Mouse (Mus musculus): ENCODE data around the gene Sae1. TPM values are rescaled to one million over a fixed set of nuclear protein-coding genes. Genes with fewer than 3 reads are reported as not detected.

Gene Sae1
- polyA plus RNA-seq, 1 experiment from 2014 or later: 337 TPM

DNA sequence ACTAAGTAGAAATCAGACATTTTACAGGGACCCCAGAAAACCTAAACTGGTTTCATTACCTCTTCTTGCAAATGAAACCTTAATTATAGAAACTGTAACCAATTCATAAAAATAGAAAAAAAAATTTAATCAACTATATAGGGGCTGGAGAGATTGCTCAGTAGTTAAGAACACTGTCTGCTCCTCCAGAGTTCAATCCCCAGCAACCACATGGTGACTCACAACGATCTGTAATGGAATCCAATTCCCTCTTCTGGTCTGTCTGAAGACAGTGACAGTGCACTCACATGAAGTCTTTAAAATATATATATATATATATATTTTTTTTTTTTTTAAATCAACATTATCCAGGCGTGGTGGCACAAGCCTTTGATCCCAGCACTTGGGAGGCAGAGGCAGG, 100.6 kb downstream of the Sae1 start:
- H3K9ac ChIP-seq (replicated peaks; ENCODE audit: low read length): peak overlapping the region; percentile 88
- 72% methylated on average over 2 of the region's 2 CpGs for WGBS
- no peaks in the 10 kb centered on the region for H3K27me3 ChIP-seq (ENCODE audit: insufficient read depth, low read length)
- H3K4me3 ChIP-seq (ENCODE audit: low read length): peak overlapping the region; percentile 76
- peak overlapping the region; percentile 99 for H3K27ac ChIP-seq (ENCODE audit: low read length)
- peak overlapping the region; percentile 82 for H3K4me2 ChIP-seq (replicated peaks; ENCODE audit: low read depth, low read length)
- peaks cover 21% of the 10 kb centered on the region for H3K36me3 ChIP-seq (ENCODE audit: insufficient read depth, low read length)
- H3K4me1 ChIP-seq (ENCODE audit: insufficient read depth, low read length): peaks cover 11% of the 10 kb centered on the region; the same call in 1 of the 2 replicates
- no peaks in the 10 kb centered on the region for H3K9me3 ChIP-seq (ENCODE audit: low read length)
- ATAC-seq (ENCODE audit: low FRiP score, low TSS enrichment): no peak

DNA sequence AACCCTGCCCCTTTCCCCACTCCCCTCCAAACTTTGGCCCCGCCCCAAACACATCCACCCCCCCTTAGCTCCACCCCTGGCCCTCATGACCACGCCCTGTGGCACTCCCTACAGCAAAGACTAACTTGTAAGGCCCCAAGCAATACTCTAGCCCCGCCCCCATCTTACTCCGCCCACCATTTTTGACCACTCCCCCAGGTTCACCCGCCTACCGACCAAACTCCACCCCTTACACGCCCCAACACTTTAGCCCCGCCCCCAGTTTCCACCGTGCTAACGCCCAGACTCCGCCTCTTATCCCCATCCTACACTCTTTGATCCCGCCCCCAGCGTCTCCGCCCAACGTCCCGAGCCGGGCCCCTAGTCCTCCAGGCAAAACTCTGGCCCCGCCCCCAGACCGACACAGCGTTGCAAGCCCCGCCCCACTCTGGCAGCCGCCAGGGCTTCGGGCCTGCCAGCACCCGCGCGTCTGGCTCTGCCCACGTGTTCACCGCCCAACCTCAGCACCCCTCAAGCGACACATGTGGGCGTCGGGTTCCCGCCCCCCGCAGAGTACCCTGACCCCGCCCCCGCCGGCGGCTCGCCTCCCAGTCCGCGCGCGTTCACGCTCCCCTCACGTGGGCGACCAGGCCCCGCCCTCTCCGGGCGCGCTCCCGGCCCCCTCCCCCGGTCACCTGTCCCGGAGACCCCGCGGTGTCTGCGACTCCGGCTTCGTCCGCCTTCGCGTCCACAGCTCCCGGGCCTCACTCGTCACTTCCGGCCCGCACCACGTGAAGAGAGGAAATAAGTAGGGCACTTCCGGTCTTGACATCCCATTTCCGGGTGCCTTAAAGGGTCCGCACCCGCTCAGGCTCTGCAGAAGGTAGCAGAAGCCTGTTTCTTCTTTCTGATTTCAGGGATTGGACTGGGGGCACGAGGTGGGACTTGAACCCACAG, 101.3 kb downstream of the Sae1 start, which contains the start of gene Ccdc9:
Gene Ccdc9 (minus strand): TSS at position 770 of the 936 bp plus-strand sequence.
- peak within 1 kb of the TSS; percentile 82 for H3K4me2 ChIP-seq (replicated peaks; ENCODE audit: low read depth, low read length)
- H3K9ac ChIP-seq (replicated peaks; ENCODE audit: low read length): peak within 1 kb of the TSS; percentile 88
- H3K9me3 ChIP-seq (ENCODE audit: low read length): no peaks in the 10 kb centered on the region
- ATAC-seq (ENCODE audit: low FRiP score, low TSS enrichment): peak; percentile 92
- no peaks in the 10 kb centered on the region for H3K27me3 ChIP-seq (ENCODE audit: insufficient read depth, low read length)
- H3K4me3 ChIP-seq (ENCODE audit: low read length): peak within 1 kb of the TSS; percentile 76
- H3K36me3 ChIP-seq (ENCODE audit: insufficient read depth, low read length): peaks cover 26% of the 10 kb centered on the region
- WGBS: 0% methylated on average over 56 of the region's 70 CpGs
- peaks cover 11% of the 10 kb centered on the region; the same call in 1 of the 2 replicates for H3K4me1 ChIP-seq (ENCODE audit: insufficient read depth, low read length)
- peak within 1 kb of the TSS; percentile 99 for H3K27ac ChIP-seq (ENCODE audit: low read length)

DNA sequence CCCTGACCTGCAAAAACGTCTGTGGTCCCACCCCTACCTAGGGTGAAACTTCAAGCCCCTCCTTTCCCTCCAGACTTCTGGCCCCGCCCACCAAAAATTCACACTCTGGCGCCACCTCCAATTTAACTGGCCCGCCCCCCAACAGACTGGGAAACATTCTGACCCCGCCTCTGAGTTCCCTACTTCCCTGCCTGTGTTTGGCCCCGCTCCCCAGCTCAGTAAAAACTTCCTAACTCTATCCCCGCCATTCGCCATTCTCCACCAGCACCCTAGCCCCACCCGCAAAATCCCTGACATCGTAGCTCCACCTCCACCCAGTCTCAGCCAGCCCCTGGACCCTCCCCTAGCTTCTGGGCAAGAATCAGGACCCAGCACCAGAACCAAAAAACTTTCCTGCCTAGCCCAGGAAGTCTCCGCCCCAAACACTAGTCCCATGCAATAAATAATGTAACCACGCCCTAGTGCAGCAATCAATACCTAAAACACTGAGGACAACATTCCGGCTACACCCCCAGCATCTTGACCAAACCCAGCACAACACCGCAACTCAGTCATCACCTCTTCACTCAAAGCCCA, 102.1 kb downstream of the Sae1 start:
- ATAC-seq (ENCODE audit: low FRiP score, low TSS enrichment): peak; percentile 76
- H3K27me3 ChIP-seq (ENCODE audit: insufficient read depth, low read length): no peaks in the 10 kb centered on the region
- peak overlapping the region; percentile 55 for H3K9ac ChIP-seq (replicated peaks; ENCODE audit: low read length)
- peak overlapping the region; percentile 82 for H3K4me2 ChIP-seq (replicated peaks; ENCODE audit: low read depth, low read length)
- peak overlapping the region; percentile 76 for H3K4me3 ChIP-seq (ENCODE audit: low read length)
- WGBS: under 1% methylated on average over 14 of the region's 14 CpGs
- H3K27ac ChIP-seq (ENCODE audit: low read length): peak overlapping the region; percentile 84
- peaks cover 11% of the 10 kb centered on the region; the same call in 1 of the 2 replicates for H3K4me1 ChIP-seq (ENCODE audit: insufficient read depth, low read length)
- H3K36me3 ChIP-seq (ENCODE audit: insufficient read depth, low read length): peaks cover 34% of the 10 kb centered on the region
- no peaks in the 10 kb centered on the region for H3K9me3 ChIP-seq (ENCODE audit: low read length)

- WGBS: 54% methylated on average over 9 of the region's 9 CpGs
- Histone ChIP-seq H3K4me2 (replicated peaks; ENCODE audit: low read depth, low read length) (peak overlapping the region; percentile 82), H3K9me3 (ENCODE audit: low read length) (no peaks in the 10 kb centered on the region), H3K27ac (ENCODE audit: low read length) (peak overlapping the region; percentile 84), H3K36me3 (ENCODE audit: insufficient read depth, low read length) (peaks cover 40% of the 10 kb centered on the region), H3K4me3 (ENCODE audit: low read length) (peak overlapping the region; percentile 76), H3K27me3 (ENCODE audit: insufficient read depth, low read length) (no peaks in the 10 kb centered on the region), H3K4me1 (ENCODE audit: insufficient read depth, low read length) (peaks cover 11% of the 10 kb centered on the region; the same call in 1 of the 2 replicates), H3K9ac (replicated peaks; ENCODE audit: low read length) (peak overlapping the region; percentile 55)
- ATAC-seq (ENCODE audit: low FRiP score, low TSS enrichment): no peak
Measured at GRCm38 (mm10) chr7:16284904-16285303, 102.7 kb downstream of the Sae1 start.

GRCm38 (mm10) chr7:16284001-16284400, 103.6 kb downstream of the Sae1 start:
- Histone ChIP-seq H3K27me3 (ENCODE audit: insufficient read depth, low read length) (no peaks in the 10 kb centered on the region), H3K4me3 (ENCODE audit: low read length) (no peak overlapping the region), H3K36me3 (ENCODE audit: insufficient read depth, low read length) (peaks cover 40% of the 10 kb centered on the region), H3K27ac (ENCODE audit: low read length) (no peak overlapping the region), H3K9me3 (ENCODE audit: low read length) (no peaks in the 10 kb centered on the region), H3K4me2 (replicated peaks; ENCODE audit: low read depth, low read length) (no peak overlapping the region), H3K9ac (replicated peaks; ENCODE audit: low read length) (no peak overlapping the region), H3K4me1 (ENCODE audit: insufficient read depth, low read length) (peaks cover 11% of the 10 kb centered on the region; the same call in 1 of the 2 replicates)
- ATAC-seq (ENCODE audit: low FRiP score, low TSS enrichment): no peak
- WGBS: 85% methylated on average over 8 of the region's 8 CpGs

- H3K9ac ChIP-seq (replicated peaks; ENCODE audit: low read length): no peak overlapping the region
- no peaks in the 10 kb centered on the region for H3K27me3 ChIP-seq (ENCODE audit: insufficient read depth, low read length)
- no peak overlapping the region for H3K27ac ChIP-seq (ENCODE audit: low read length)
- no peak overlapping the region for H3K4me3 ChIP-seq (ENCODE audit: low read length)
- peaks cover 11% of the 10 kb centered on the region; the same call in 1 of the 2 replicates for H3K4me1 ChIP-seq (ENCODE audit: insufficient read depth, low read length)
- 92% methylated on average over 13 of the region's 13 CpGs for WGBS
- peaks cover 47% of the 10 kb centered on the region for H3K36me3 ChIP-seq (ENCODE audit: insufficient read depth, low read length)
- ATAC-seq (ENCODE audit: low FRiP score, low TSS enrichment): no peak
- H3K4me2 ChIP-seq (replicated peaks; ENCODE audit: low read depth, low read length): no peak overlapping the region
- no peaks in the 10 kb centered on the region for H3K9me3 ChIP-seq (ENCODE audit: low read length)
Measured at GRCm38 (mm10) chr7:16282334-16282733, 105.3 kb downstream of the Sae1 start.

- no peak overlapping the region for H3K9ac ChIP-seq (replicated peaks; ENCODE audit: low read length)
- H3K36me3 ChIP-seq (ENCODE audit: insufficient read depth, low read length): peaks cover 54% of the 10 kb centered on the region
- H3K9me3 ChIP-seq (ENCODE audit: low read length): no peaks in the 10 kb centered on the region
- H3K4me1 ChIP-seq (ENCODE audit: insufficient read depth, low read length): peaks cover 11% of the 10 kb centered on the region; the same call in 1 of the 2 replicates
- no peak overlapping the region for H3K4me2 ChIP-seq (replicated peaks; ENCODE audit: low read depth, low read length)
- no peak for ATAC-seq (ENCODE audit: low FRiP score, low TSS enrichment)
- no peak overlapping the region for H3K4me3 ChIP-seq (ENCODE audit: low read length)
- no peak overlapping the region for H3K27ac ChIP-seq (ENCODE audit: low read length)
- no peaks in the 10 kb centered on the region for H3K27me3 ChIP-seq (ENCODE audit: insufficient read depth, low read length)
- 92% methylated on average over 11 of the region's 11 CpGs for WGBS
Measured at GRCm38 (mm10) chr7:16280721-16281120, 106.9 kb downstream of the Sae1 start.

DNA sequence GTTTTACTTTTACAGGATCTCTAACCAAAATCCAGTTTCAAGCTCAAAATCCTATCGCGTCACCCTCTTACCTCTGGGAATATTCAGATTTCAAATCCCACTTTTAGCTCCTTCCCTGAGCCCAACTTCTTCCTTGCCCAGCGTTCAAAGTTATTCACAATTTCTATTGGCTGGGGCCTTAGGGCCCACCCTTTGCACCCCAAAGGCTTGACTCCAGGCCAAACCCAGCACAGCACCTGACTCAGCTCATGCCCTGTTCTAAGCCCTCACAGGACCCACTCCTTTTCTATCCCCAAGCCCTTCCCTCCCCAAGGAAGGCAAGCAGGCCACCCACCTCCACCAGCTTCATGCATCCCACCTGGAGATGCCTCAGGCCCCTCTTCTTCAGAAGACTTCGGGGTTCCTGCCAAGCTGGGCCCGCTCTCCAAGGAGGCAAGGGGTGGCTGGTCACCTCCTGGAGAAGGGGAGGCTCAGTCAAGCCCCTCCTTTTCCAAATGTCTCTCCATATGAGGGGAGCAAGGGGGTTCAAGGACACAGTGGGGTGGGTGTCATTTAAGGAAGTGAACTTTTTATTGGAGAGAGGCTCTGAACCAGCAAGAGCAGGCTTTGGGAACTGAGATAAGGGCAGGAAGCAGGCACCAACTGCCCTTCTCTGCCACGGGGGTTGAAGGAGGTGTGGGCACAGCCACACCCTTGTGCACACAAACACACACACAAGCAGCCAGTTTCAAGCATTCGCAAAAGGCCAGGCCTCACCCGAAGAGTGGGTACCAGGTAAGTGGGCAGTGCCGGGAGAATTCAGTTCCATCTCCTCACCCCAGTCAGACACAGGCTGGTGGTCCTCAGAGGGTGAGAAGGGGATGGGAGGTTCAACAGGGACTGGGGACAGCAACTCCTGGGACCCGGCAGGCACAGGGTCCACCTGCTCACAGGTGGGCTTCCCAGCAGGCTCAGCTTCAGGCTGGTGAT, 112.4 kb downstream of the Sae1 start:
- no peak overlapping the region for H3K27ac ChIP-seq (ENCODE audit: low read length)

DNA sequence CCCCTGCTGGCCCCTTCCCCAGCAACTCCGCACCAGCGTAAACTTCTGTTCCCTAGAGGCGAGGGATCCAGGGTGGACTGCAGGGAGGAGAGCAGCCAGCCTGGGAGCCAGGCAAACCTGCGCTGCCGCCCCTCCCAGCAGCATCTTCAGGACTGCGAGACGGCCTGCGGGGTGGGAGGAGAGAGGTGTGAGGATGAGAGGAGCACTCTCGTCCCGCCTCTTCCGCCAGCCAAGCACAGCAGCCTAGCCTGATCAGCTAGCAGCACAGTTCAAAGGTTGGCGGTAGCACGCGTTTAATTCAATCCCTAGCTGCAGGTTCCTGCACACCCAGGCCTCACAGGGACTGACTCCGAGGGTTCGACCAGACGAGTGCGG, 113.9 kb downstream of the Sae1 start:
- H3K4me3 ChIP-seq (ENCODE audit: low read length): peak overlapping the region; percentile 78
- H3K9ac ChIP-seq (replicated peaks; ENCODE audit: low read length): peak overlapping the region; percentile 87
- peak overlapping the region; percentile 92 for H3K27ac ChIP-seq (ENCODE audit: low read length)
- WGBS: 2% methylated on average over 18 of the region's 18 CpGs
- peaks cover 19% of the 10 kb centered on the region for H3K4me1 ChIP-seq (ENCODE audit: insufficient read depth, low read length)
- H3K36me3 ChIP-seq (ENCODE audit: insufficient read depth, low read length): peaks cover 21% of the 10 kb centered on the region
- H3K9me3 ChIP-seq (ENCODE audit: low read length): no peaks in the 10 kb centered on the region
- H3K27me3 ChIP-seq (ENCODE audit: insufficient read depth, low read length): no peaks in the 10 kb centered on the region
- peak overlapping the region; percentile 73 for H3K4me2 ChIP-seq (replicated peaks; ENCODE audit: low read depth, low read length)
- ATAC-seq (ENCODE audit: low FRiP score, low TSS enrichment): peak; percentile 86

More for the DNA sequence above, 112.4 kb downstream of the Sae1 start:
- Histone ChIP-seq H3K36me3 (ENCODE audit: insufficient read depth, low read length) (peaks cover 25% of the 10 kb centered on the region), H3K9ac (replicated peaks; ENCODE audit: low read length) (peak overlapping the region; percentile 87; the same call in 1 of the 2 replicates), H3K4me1 (ENCODE audit: insufficient read depth, low read length) (peaks cover 19% of the 10 kb centered on the region), H3K27me3 (ENCODE audit: insufficient read depth, low read length) (no peaks in the 10 kb centered on the region), H3K4me3 (ENCODE audit: low read length) (no peak overlapping the region), H3K9me3 (ENCODE audit: low read length) (no peaks in the 10 kb centered on the region), H3K4me2 (replicated peaks; ENCODE audit: low read depth, low read length) (no peak overlapping the region)
- ATAC-seq (ENCODE audit: low FRiP score, low TSS enrichment): no peak
- WGBS: 82% methylated on average over 10 of the region's 10 CpGs
